Mouse (Mus musculus): ENCODE measurements at regions not wholly inside any gene's neighbourhood (a gene's known extent, or its start where the extent isn't known, plus 50 kb on each side); places are given as distances from the start of the nearest gene placed in this dataset.

GRCm38 (mm10) chr2:39420696-39421095 lies 194.4 kb upstream of the Ppp6c start:
- H3K4me1 ChIP-seq (ENCODE audit: insufficient read depth, low read depth, low read length) = no peaks in the 10 kb centered on the region
- H3K27ac ChIP-seq (ENCODE audit: low read length) = no peak overlapping the region
- no peak for DNase-seq (ENCODE audit: low spot score)
- no peak for TF ChIP-seq CTCF (IDR thresholded peaks at IDR 0.05)
- TF ChIP-seq EP300 (IDR thresholded peaks at IDR 0.05) = no peak
- WGBS = 93% methylated on average over 24 of the region's 25 CpGs
- H3K4me2 ChIP-seq (replicated peaks; ENCODE audit: low read depth, low read length) = no peak overlapping the region
- no peaks in the 10 kb centered on the region for H3K27me3 ChIP-seq (replicated peaks; ENCODE audit: insufficient read depth, low read length)
- H3K9me3 ChIP-seq (ENCODE audit: low read length) = no peaks in the 10 kb centered on the region
- H3K4me3 ChIP-seq (ENCODE audit: low read depth, low read length) = no peak overlapping the region
- no peaks in the 10 kb centered on the region for H3K36me3 ChIP-seq (ENCODE audit: insufficient read depth, low read length)
- no peak for ATAC-seq
- H3K9ac ChIP-seq (replicated peaks; ENCODE audit: low read depth) = no peak overlapping the region

GRCm38 (mm10) chr2:39400336-39400735 lies 174.1 kb upstream of the Ppp6c start:
- H3K9ac ChIP-seq (replicated peaks; ENCODE audit: low read depth) = no peak overlapping the region
- H3K4me1 ChIP-seq (ENCODE audit: insufficient read depth, low read depth, low read length) = no peaks in the 10 kb centered on the region
- WGBS = 25% methylated on average over 2 of the region's 2 CpGs
- no peak overlapping the region for H3K4me3 ChIP-seq (ENCODE audit: low read depth, low read length)
- H3K27me3 ChIP-seq (replicated peaks; ENCODE audit: insufficient read depth, low read length) = no peaks in the 10 kb centered on the region
- H3K9me3 ChIP-seq (ENCODE audit: low read length) = no peaks in the 10 kb centered on the region
- no peak for TF ChIP-seq EP300 (IDR thresholded peaks at IDR 0.05)
- no peak for TF ChIP-seq CTCF (IDR thresholded peaks at IDR 0.05)
- ATAC-seq (no peak), DNase-seq (ENCODE audit: low spot score) (no peak)
- H3K36me3 ChIP-seq (ENCODE audit: insufficient read depth, low read length) = no peaks in the 10 kb centered on the region
- H3K27ac ChIP-seq (ENCODE audit: low read length) = no peak overlapping the region
- no peak overlapping the region for H3K4me2 ChIP-seq (replicated peaks; ENCODE audit: low read depth, low read length)

GRCm38 (mm10) chr2:39399523-39399922 lies 173.3 kb upstream of the Ppp6c start:
- no peaks in the 10 kb centered on the region for H3K9me3 ChIP-seq (ENCODE audit: low read length)
- DNase-seq (ENCODE audit: low spot score) (no peak), ATAC-seq (no peak)
- H3K9ac ChIP-seq (replicated peaks; ENCODE audit: low read depth) = no peak overlapping the region
- H3K4me1 ChIP-seq (ENCODE audit: insufficient read depth, low read depth, low read length) = no peaks in the 10 kb centered on the region
- no peak overlapping the region for H3K27ac ChIP-seq (ENCODE audit: low read length)
- no peaks in the 10 kb centered on the region for H3K27me3 ChIP-seq (replicated peaks; ENCODE audit: insufficient read depth, low read length)
- TF ChIP-seq CTCF (IDR thresholded peaks at IDR 0.05) (no peak), EP300 (IDR thresholded peaks at IDR 0.05) (no peak)
- 70% methylated on average over 2 of the region's 2 CpGs for WGBS
- no peak overlapping the region for H3K4me3 ChIP-seq (ENCODE audit: low read depth, low read length)
- no peaks in the 10 kb centered on the region for H3K36me3 ChIP-seq (ENCODE audit: insufficient read depth, low read length)
- no peak overlapping the region for H3K4me2 ChIP-seq (replicated peaks; ENCODE audit: low read depth, low read length)

GRCm38 (mm10) chr2:39394643-39395042 lies 168.4 kb upstream of the Ppp6c start:
- ATAC-seq (no peak), DNase-seq (ENCODE audit: low spot score) (no peak)
- TF ChIP-seq EP300 (IDR thresholded peaks at IDR 0.05) = no peak
- no peak for TF ChIP-seq CTCF (IDR thresholded peaks at IDR 0.05)
- no peak overlapping the region for H3K4me3 ChIP-seq (ENCODE audit: low read depth, low read length)
- H3K27ac ChIP-seq (ENCODE audit: low read length) = no peak overlapping the region
- H3K27me3 ChIP-seq (replicated peaks; ENCODE audit: insufficient read depth, low read length) = no peaks in the 10 kb centered on the region
- no peak overlapping the region for H3K9ac ChIP-seq (replicated peaks; ENCODE audit: low read depth)
- H3K4me2 ChIP-seq (replicated peaks; ENCODE audit: low read depth, low read length) = no peak overlapping the region
- no peaks in the 10 kb centered on the region for H3K36me3 ChIP-seq (ENCODE audit: insufficient read depth, low read length)
- H3K9me3 ChIP-seq (ENCODE audit: low read length) = no peaks in the 10 kb centered on the region
- no peaks in the 10 kb centered on the region for H3K4me1 ChIP-seq (ENCODE audit: insufficient read depth, low read depth, low read length)
- WGBS = 56% methylated on average over 3 of the region's 3 CpGs

GRCm38 (mm10) chr2:39377264-39377663 lies 151.0 kb upstream of the Ppp6c start:
- Histone ChIP-seq H3K27ac (ENCODE audit: low read length) (no peak overlapping the region), H3K4me1 (ENCODE audit: insufficient read depth, low read depth, low read length) (no peaks in the 10 kb centered on the region), H3K9ac (replicated peaks; ENCODE audit: low read depth) (no peak overlapping the region), H3K9me3 (ENCODE audit: low read length) (no peaks in the 10 kb centered on the region), H3K4me3 (ENCODE audit: low read depth, low read length) (no peak overlapping the region), H3K27me3 (replicated peaks; ENCODE audit: insufficient read depth, low read length) (no peaks in the 10 kb centered on the region), H3K36me3 (ENCODE audit: insufficient read depth, low read length) (no peaks in the 10 kb centered on the region), H3K4me2 (replicated peaks; ENCODE audit: low read depth, low read length) (no peak overlapping the region)
- no peak for ATAC-seq
- DNase-seq (ENCODE audit: low spot score) = no peak
- TF ChIP-seq CTCF (IDR thresholded peaks at IDR 0.05) = no peak
- TF ChIP-seq EP300 (IDR thresholded peaks at IDR 0.05) = no peak
- 79% methylated on average over 3 of the region's 3 CpGs for WGBS

GRCm38 (mm10) chr2:39373068-39373779 lies 147.0 kb upstream of the Ppp6c start:
- WGBS = 14% methylated on average over 7 of the region's 7 CpGs
- no peak overlapping the region for H3K4me3 ChIP-seq (ENCODE audit: low read depth, low read length)

More at GRCm38 (mm10) chr2:39373068-39373779, 147.0 kb upstream of the Ppp6c start:
- Histone ChIP-seq H3K9me3 (ENCODE audit: low read length) (no peaks in the 10 kb centered on the region), H3K36me3 (ENCODE audit: insufficient read depth, low read length) (no peaks in the 10 kb centered on the region), H3K27me3 (replicated peaks; ENCODE audit: insufficient read depth, low read length) (no peaks in the 10 kb centered on the region), H3K4me2 (replicated peaks; ENCODE audit: low read depth, low read length) (no peak overlapping the region), H3K9ac (replicated peaks; ENCODE audit: low read depth) (no peak overlapping the region), H3K4me1 (ENCODE audit: insufficient read depth, low read depth, low read length) (no peaks in the 10 kb centered on the region), H3K27ac (ENCODE audit: low read length) (no peak overlapping the region)
- ATAC-seq (peak; percentile 85), DNase-seq (ENCODE audit: low spot score) (peak; percentile 99)
- TF ChIP-seq CTCF (IDR thresholded peaks at IDR 0.05) (peak; percentile 99), EP300 (IDR thresholded peaks at IDR 0.05) (no peak)

All from lung, postnatal 0 days (tissue).